ENCODE assay signal across 22 mouse cellular contexts in the genomic region with DNA sequence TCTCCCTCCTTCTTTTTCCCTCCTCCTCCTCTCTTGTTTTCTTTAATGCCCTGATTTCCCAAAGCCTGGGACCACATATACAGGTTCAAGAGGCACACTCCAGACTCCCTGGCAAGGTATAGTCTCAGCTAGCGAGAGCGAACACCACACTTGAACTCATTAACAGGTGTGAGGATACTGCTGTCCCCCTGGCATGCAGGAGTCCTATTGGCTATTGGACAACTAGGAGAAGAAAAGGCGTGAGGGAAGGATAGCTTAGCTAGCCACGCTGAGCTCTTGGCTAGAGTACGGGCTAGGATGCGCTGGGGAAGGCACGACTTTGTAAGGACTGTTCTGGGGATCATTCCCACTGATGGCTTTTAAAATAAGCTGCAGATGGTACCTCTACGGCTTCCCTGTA. TPM values are rescaled to one million over a fixed set of nuclear protein-coding genes. Genes with fewer than 3 reads are reported as not detected.
DNase-seq lines count a peak whose midpoint lies in the region; ATAC-seq and TF ChIP-seq lines count a peak whose summit lies in the region.
"Had no signal": no experiment of that assay in that cellular context is flagged by ENCODE, and none has a peak within 500 bp of the region (broad histone marks: within the 10 kb centered on the region; RNA-seq: fewer than 3 reads in every experiment).

No protein-coding gene starts in this region.

- H3K4me1 ChIP-seq in forebrain, embryonic 15.5 days = peaks cover 5% of the 10 kb centered on the region; the same call in 1 of the 2 replicates
- H3K4me1 ChIP-seq in forebrain, embryonic 12.5 days = peaks cover 12% of the 10 kb centered on the region; the same call in 1 of the 2 replicates
- no peaks in the 10 kb centered on the region; the same call in 1 of the 2 replicates for H3K4me1 ChIP-seq in midbrain, embryonic 12.5 days
- no peaks in the 10 kb centered on the region for H3K4me1 ChIP-seq in midbrain, postnatal 0 days (ENCODE audit: insufficient read depth, low read length)
- H3K4me1 ChIP-seq: liver, embryonic 15.5 days; neural tube, embryonic 12.5 days had no signal

- H3K27ac ChIP-seq in forebrain, embryonic 15.5 days (replicated peaks) = 0 out of 2 replicates have a peak overlapping the region, but pooled peaks have one; percentile 17
- no peak overlapping the region for H3K27ac ChIP-seq in forebrain, embryonic 12.5 days
- peak overlapping the region; percentile 49; the same call in 1 of the 2 replicates for H3K27ac ChIP-seq in midbrain, embryonic 12.5 days (replicated peaks)
- H3K27ac ChIP-seq in midbrain, postnatal 0 days (ENCODE audit: low read depth, low read length) = no peak overlapping the region
- H3K27ac ChIP-seq: forebrain, embryonic 10.5 days; left cerebral cortex, adult 2 months; liver, embryonic 15.5 days; lung, embryonic 15.5 days; neural tube, embryonic 12.5 days had no signal

- ATAC-seq in forebrain, embryonic 15.5 days (replicated peaks) = no peak
- ATAC-seq in forebrain, embryonic 12.5 days (ENCODE audit: low FRiP score) = no peak
- ATAC-seq in midbrain, embryonic 12.5 days (ENCODE audit: low FRiP score, low read depth) = no peak
- ATAC-seq in midbrain, postnatal 0 days (ENCODE audit: low FRiP score) = no peak
- ATAC-seq in megakaryocyte progenitor cell, adult 5-6 weeks (replicated peaks; ENCODE audit: poor library complexity) = no peak
- ATAC-seq: intestine, postnatal 0 days had no signal

- no peak overlapping the region for H3K4me2 ChIP-seq in forebrain, embryonic 15.5 days (replicated peaks)
- no peak overlapping the region for H3K4me2 ChIP-seq in forebrain, embryonic 12.5 days
- H3K4me2 ChIP-seq in midbrain, embryonic 12.5 days (replicated peaks) = no peak overlapping the region
- H3K4me2 ChIP-seq in midbrain, postnatal 0 days (ENCODE audit: low read depth, low read length, poor library complexity, severe bottlenecking) = no peak overlapping the region
- H3K4me2 ChIP-seq: liver, embryonic 15.5 days; lung, embryonic 15.5 days; neural tube, embryonic 12.5 days had no signal

- no peaks in the 10 kb centered on the region for H3K9me3 ChIP-seq in forebrain, embryonic 15.5 days
- no peaks in the 10 kb centered on the region for H3K9me3 ChIP-seq in forebrain, embryonic 12.5 days
- no peaks in the 10 kb centered on the region for H3K9me3 ChIP-seq in midbrain, embryonic 12.5 days
- H3K9me3 ChIP-seq in midbrain, postnatal 0 days (ENCODE audit: low read length) = no peaks in the 10 kb centered on the region
- H3K9me3 ChIP-seq: forebrain, embryonic 10.5 days; liver, embryonic 15.5 days; lung, embryonic 15.5 days; neural tube, embryonic 12.5 days had no signal

- DNase-seq in midbrain, postnatal 0 days (ENCODE audit: low spot score) = no peak
- DNase-seq in cerebellum, adult 9-10 months = peak; percentile 53
- peak; percentile 37 to 44 for DNase-seq in cerebellum, postnatal 25 days
- DNase-seq in adrenal gland, postnatal 10 days = no peak
- DNase-seq: heart, postnatal 4 days; liver; lung, postnatal 36 days; thymus, postnatal 25 days had no signal

- H3K9ac ChIP-seq in forebrain, embryonic 15.5 days (replicated peaks) = no peak overlapping the region
- H3K9ac ChIP-seq in forebrain, embryonic 12.5 days = no peak overlapping the region
- H3K9ac ChIP-seq in midbrain, embryonic 12.5 days (replicated peaks) = no peak overlapping the region
- H3K9ac ChIP-seq in midbrain, postnatal 0 days (replicated peaks; ENCODE audit: low read length, poor library complexity, severe bottlenecking) = no peak overlapping the region
- H3K9ac ChIP-seq: liver, embryonic 15.5 days; lung, embryonic 15.5 days; neural tube, embryonic 12.5 days had no signal

- H3K27me3 ChIP-seq in forebrain, embryonic 15.5 days = no peaks in the 10 kb centered on the region
- no peaks in the 10 kb centered on the region for H3K27me3 ChIP-seq in forebrain, embryonic 12.5 days
- no peaks in the 10 kb centered on the region for H3K27me3 ChIP-seq in midbrain, embryonic 12.5 days
- H3K27me3 ChIP-seq in midbrain, postnatal 0 days (ENCODE audit: insufficient read depth, low read length) = no peaks in the 10 kb centered on the region
- H3K27me3 ChIP-seq: lung, embryonic 15.5 days; neural tube, embryonic 12.5 days had no signal

- H3K36me3 ChIP-seq in forebrain, embryonic 15.5 days = peaks cover 24% of the 10 kb centered on the region
- H3K36me3 ChIP-seq in forebrain, embryonic 12.5 days (replicated peaks) = peaks cover 17% of the 10 kb centered on the region
- H3K36me3 ChIP-seq in midbrain, embryonic 12.5 days = peaks cover 30% of the 10 kb centered on the region
- H3K36me3 ChIP-seq in midbrain, postnatal 0 days (ENCODE audit: insufficient read depth, low read length) = peaks cover 31% of the 10 kb centered on the region

- TF ChIP-seq CTCF in midbrain, postnatal 0 days (IDR thresholded peaks at IDR 0.05) = no peak

- H3K4me3 ChIP-seq in forebrain, embryonic 15.5 days = no peak overlapping the region
- H3K4me3 ChIP-seq in forebrain, embryonic 12.5 days (replicated peaks) = no peak overlapping the region
- no peak overlapping the region for H3K4me3 ChIP-seq in midbrain, embryonic 12.5 days
- H3K4me3 ChIP-seq in midbrain, postnatal 0 days (ENCODE audit: low read depth, low read length) = no peak overlapping the region
- H3K4me3 ChIP-seq: forebrain, embryonic 10.5 days; left cerebral cortex, adult 2 months; liver, embryonic 15.5 days; lung, embryonic 15.5 days; neural tube, embryonic 12.5 days had no signal

- 78% methylated on average over 8 of the region's 8 CpGs for WGBS in forebrain, embryonic 15.5 days
- 87% methylated on average over 8 of the region's 8 CpGs for WGBS in forebrain, embryonic 12.5 days
- 84% methylated on average over 8 of the region's 8 CpGs for WGBS in midbrain, embryonic 12.5 days
- 83% methylated on average over 8 of the region's 8 CpGs for WGBS in midbrain, postnatal 0 days

RNA-seq across cellular contexts. Expression of gene Tmem81, which starts 6.1 kb away (rescaled TPM):
- polyA plus RNA-seq in forebrain, embryonic 15.5 days (2015; fragmentation: Nextera tagmentation; extraction: Ambion mirVana) = 1.3 and 1.5 TPM in 2 replicates
- 1.4 and 1.6 TPM in 2 replicates for polyA plus RNA-seq in forebrain, embryonic 12.5 days (2016; fragmentation: Nextera tagmentation; extraction: Ambion mirVana)
- polyA plus RNA-seq in midbrain, embryonic 12.5 days (2016; fragmentation: Nextera tagmentation; extraction: Ambion mirVana) = 1.4 and 1.7 TPM in 2 replicates
- 0.38 and 1.4 TPM in 2 replicates for total RNA-seq in midbrain, postnatal 0 days (2014; rRNA removed)
- polyA plus RNA-seq in midbrain, postnatal 0 days (2015; fragmentation: Nextera tagmentation; extraction: Ambion mirVana) = 0.81 and 0.96 TPM in 2 replicates
- total RNA-seq in megakaryocyte progenitor cell, adult 5-6 weeks (2015) = 3.0 and 4.7 TPM in 2 replicates
- total RNA-seq in megakaryocyte progenitor cell, adult 5-6 weeks (2017) = 4.3 and 4.9 TPM in 2 replicates
- 1 to 10 TPM; 2.6 to 3.8 TPM for total RNA-seq in adrenal gland, postnatal 10 days (2021)

RNA-seq across cellular contexts. Expression of gene Cntn2, which starts 30.9 kb away (rescaled TPM):
- polyA plus RNA-seq in forebrain, embryonic 15.5 days (2015; fragmentation: Nextera tagmentation; extraction: Ambion mirVana) = 117 and 137 TPM in 2 replicates
- polyA plus RNA-seq in forebrain, embryonic 12.5 days (2016; fragmentation: Nextera tagmentation; extraction: Ambion mirVana) = 37.0 and 37.5 TPM in 2 replicates
- 109 and 112 TPM in 2 replicates for polyA plus RNA-seq in midbrain, embryonic 12.5 days (2016; fragmentation: Nextera tagmentation; extraction: Ambion mirVana)
- 55.4 and 69.2 TPM in 2 replicates for total RNA-seq in midbrain, postnatal 0 days (2014; rRNA removed)
- 14.7 and 15.6 TPM in 2 replicates for polyA plus RNA-seq in midbrain, postnatal 0 days (2015; fragmentation: Nextera tagmentation; extraction: Ambion mirVana)
- not detected in 2 replicates for total RNA-seq in megakaryocyte progenitor cell, adult 5-6 weeks (2015)
- not detected in 2 replicates for total RNA-seq in megakaryocyte progenitor cell, adult 5-6 weeks (2017)
- total RNA-seq in adrenal gland, postnatal 10 days (2021) = under 1 TPM; 0.42 to 0.58 TPM
- total RNA-seq: adrenal gland, adult 18-20 months; gastrocnemius, adult 8-10 months; megakaryocyte-erythroid progenitor cell, adult 5-6 weeks had no signal
- polyA plus RNA-seq: spleen, adult 2 months had no signal

RNA-seq across cellular contexts. Expression of gene Rbbp5, which starts 34.9 kb away (rescaled TPM):
- polyA plus RNA-seq in forebrain, embryonic 15.5 days (2015; fragmentation: Nextera tagmentation; extraction: Ambion mirVana) = 54.9 and 55.5 TPM in 2 replicates
- polyA plus RNA-seq in forebrain, embryonic 12.5 days (2016; fragmentation: Nextera tagmentation; extraction: Ambion mirVana) = 63.3 and 67.3 TPM in 2 replicates
- 61.4 and 62.0 TPM in 2 replicates for polyA plus RNA-seq in midbrain, embryonic 12.5 days (2016; fragmentation: Nextera tagmentation; extraction: Ambion mirVana)
- 22.6 and 31.4 TPM in 2 replicates for total RNA-seq in midbrain, postnatal 0 days (2014; rRNA removed)
- polyA plus RNA-seq in midbrain, postnatal 0 days (2015; fragmentation: Nextera tagmentation; extraction: Ambion mirVana) = 25.5 and 25.8 TPM in 2 replicates
- total RNA-seq in megakaryocyte progenitor cell, adult 5-6 weeks (2015) = 47.7 and 50.0 TPM in 2 replicates
- total RNA-seq in megakaryocyte progenitor cell, adult 5-6 weeks (2017) = 51.8 and 72.9 TPM in 2 replicates
- 10 to 100 TPM; 27.7 to 36.3 TPM for total RNA-seq in adrenal gland, postnatal 10 days (2021)

Comparison
In these comparisons a context has a peak if more than half of its experiments do, and no peak if none do; other contexts are left out.
1. H3K27ac ChIP-seq: peak in forebrain, embryonic 15.5 days (single experiment) and midbrain, embryonic 12.5 days (single experiment); none in forebrain, embryonic 12.5 days (single experiment) and midbrain, postnatal 0 days (single experiment).
2. DNase-seq: peak in cerebellum, adult 9-10 months (single experiment) and cerebellum, postnatal 25 days (2 of 2); none in midbrain, postnatal 0 days (single experiment) and adrenal gland, postnatal 10 days (single experiment).